Mouse (Mus musculus): ENCODE results near the gene Ciita.

- TF ChIP-seq POLR2A (IDR thresholded peaks at IDR 0.05; ENCODE audit: control insufficient read depth, low read depth, low read length) (no peak), CTCF (IDR thresholded peaks at IDR 0.05; ENCODE audit: control insufficient read depth, insufficient read depth, insufficient replicate concordance, low read depth, low read length) (no peak)
Observed at GRCm38 (mm10) chr16:10488769-10489481, 9.1 kb downstream of the Ciita start.
